ENCODE assay signal across 10 mouse cellular contexts in the genomic region with DNA sequence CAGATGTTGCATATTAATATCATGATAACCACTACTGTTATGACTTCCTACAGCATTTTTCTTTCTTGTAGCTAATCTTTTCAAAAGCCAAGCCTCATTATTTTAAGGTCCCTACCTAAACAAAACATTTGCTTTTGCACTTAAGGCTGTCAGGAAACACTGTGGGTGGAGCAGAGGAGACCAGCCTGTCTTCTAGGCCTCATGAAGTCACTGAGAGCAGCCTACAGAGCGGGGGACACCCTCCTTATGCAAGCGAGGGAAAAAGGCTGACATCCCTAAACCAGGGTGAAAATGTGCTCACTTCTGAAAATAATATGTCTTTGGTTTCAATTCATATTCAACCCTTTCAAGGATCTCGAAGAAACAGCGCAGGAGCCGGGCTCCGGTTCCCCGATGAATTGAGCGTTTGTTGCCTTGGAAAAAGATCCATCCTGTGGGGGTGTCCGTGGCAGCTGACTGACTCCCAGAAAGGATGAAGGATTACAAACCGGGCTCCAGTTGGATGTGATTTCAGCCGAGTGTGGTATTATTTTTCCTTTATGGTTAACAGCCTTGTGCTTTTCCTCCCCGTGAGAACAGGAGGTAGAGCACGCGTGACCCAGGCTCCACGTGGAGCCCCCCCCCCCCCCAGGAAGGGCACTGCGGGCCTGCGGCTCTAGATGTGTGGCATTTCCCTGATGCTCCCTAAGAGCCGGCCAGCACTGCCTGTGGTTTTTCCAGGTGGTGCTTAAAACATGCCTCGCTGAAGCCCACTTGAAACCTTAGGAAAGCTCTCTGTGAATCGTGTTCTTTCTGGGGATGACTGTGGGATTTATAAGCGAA.
DNase-seq lines count a peak whose midpoint lies in the region; ATAC-seq and TF ChIP-seq lines count a peak whose summit lies in the region.
"Had no signal": no experiment of that assay in that cellular context is flagged by ENCODE, and none has a peak within 500 bp of the region (broad histone marks: within the 10 kb centered on the region; RNA-seq: fewer than 3 reads in every experiment).

No protein-coding gene starts in this region.

- WGBS in heart, embryonic 15.5 days, result 63% methylated on average over 21 of the region's 21 CpGs
- WGBS in neural tube, embryonic 11.5 days, result 70% methylated on average over 19 of the region's 21 CpGs
- 39% methylated on average over 21 of the region's 21 CpGs for WGBS in stomach, embryonic 15.5 days
- 76% methylated on average over 21 of the region's 21 CpGs for WGBS in neural tube, embryonic 15.5 days

- no peak overlapping the region for H3K4me2 ChIP-seq in heart, embryonic 15.5 days
- H3K4me2 ChIP-seq in neural tube, embryonic 11.5 days (ENCODE audit: low read depth), result no peak overlapping the region
- no peak overlapping the region for H3K4me2 ChIP-seq in stomach, embryonic 15.5 days
- no peak overlapping the region for H3K4me2 ChIP-seq in neural tube, embryonic 15.5 days

- no peak for TF ChIP-seq CTCF in layer of hippocampus, adult 2 months (conservative IDR thresholded peaks at IDR 0.05)

- H3K27ac ChIP-seq in heart, embryonic 15.5 days, result peak overlapping the region; percentile 37; the same call in 1 of the 2 replicates
- no peak overlapping the region for H3K27ac ChIP-seq in neural tube, embryonic 11.5 days (ENCODE audit: low read depth, low read length)
- peak overlapping the region; percentile 73 for H3K27ac ChIP-seq in layer of hippocampus, adult 2 months
- H3K27ac ChIP-seq in stomach, embryonic 15.5 days, result peak overlapping the region; percentile 55; the same call in 1 of the 2 replicates
- no peak overlapping the region for H3K27ac ChIP-seq in neural tube, embryonic 15.5 days (replicated peaks)

- peaks cover 23% of the 10 kb centered on the region for H3K4me1 ChIP-seq in heart, embryonic 15.5 days (replicated peaks)
- H3K4me1 ChIP-seq in neural tube, embryonic 11.5 days (ENCODE audit: control insufficient read depth, insufficient read depth, low read length), result no peaks in the 10 kb centered on the region
- H3K4me1 ChIP-seq in stomach, embryonic 15.5 days, result peaks cover 4% of the 10 kb centered on the region; the same call in 1 of the 2 replicates
- H3K4me1 ChIP-seq in neural tube, embryonic 15.5 days, result peaks cover 21% of the 10 kb centered on the region; the same call in 1 of the 2 replicates

- no peaks in the 10 kb centered on the region for H3K36me3 ChIP-seq in heart, embryonic 15.5 days
- no peaks in the 10 kb centered on the region for H3K36me3 ChIP-seq in neural tube, embryonic 11.5 days (ENCODE audit: control insufficient read depth, insufficient read depth, low read length)
- no peaks in the 10 kb centered on the region for H3K36me3 ChIP-seq in stomach, embryonic 15.5 days
- no peaks in the 10 kb centered on the region for H3K36me3 ChIP-seq in neural tube, embryonic 15.5 days

- no peak for DNase-seq in heart, postnatal 25 days (ENCODE audit: low spot score)
- DNase-seq in neural tube, embryonic 11.5 days (ENCODE audit: low spot score), result peak; percentile 28
- DNase-seq in neural tube, embryonic 10.5 days (ENCODE audit: extremely low spot score, low spot score), result no peak
- peak; percentile 39 to 41 for DNase-seq in layer of hippocampus, adult 2 months (ENCODE audit: low spot score in 2 of 2)
- no peak for DNase-seq in adrenal gland, postnatal 10 days
- DNase-seq: adrenal gland, postnatal 14 days; kidney, postnatal 36 days had no signal

- intact Hi-C loops in heart, postnatal 25 days (cut with DNase I), result loop anchor here (5.0 kb wide), 1 partner anchor 289 kb away; no protein-coding TSS in a partner anchor

- H3K4me3 ChIP-seq in heart, embryonic 15.5 days, result no peak overlapping the region
- H3K4me3 ChIP-seq in neural tube, embryonic 11.5 days (ENCODE audit: low read depth, low read length), result no peak overlapping the region
- no peak overlapping the region for H3K4me3 ChIP-seq in layer of hippocampus, adult 2 months
- H3K4me3 ChIP-seq in stomach, embryonic 15.5 days (replicated peaks), result no peak overlapping the region
- H3K4me3 ChIP-seq in neural tube, embryonic 15.5 days (replicated peaks), result no peak overlapping the region

- no peaks in the 10 kb centered on the region for H3K9me3 ChIP-seq in heart, embryonic 15.5 days (replicated peaks)
- H3K9me3 ChIP-seq in neural tube, embryonic 11.5 days (ENCODE audit: control insufficient read depth, low read length), result no peaks in the 10 kb centered on the region
- no peaks in the 10 kb centered on the region for H3K9me3 ChIP-seq in stomach, embryonic 15.5 days
- H3K9me3 ChIP-seq in neural tube, embryonic 15.5 days (replicated peaks), result no peaks in the 10 kb centered on the region

- H3K9ac ChIP-seq in heart, embryonic 15.5 days, result no peak overlapping the region
- H3K9ac ChIP-seq in neural tube, embryonic 11.5 days (ENCODE audit: low read length), result no peak overlapping the region
- no peak overlapping the region for H3K9ac ChIP-seq in stomach, embryonic 15.5 days
- H3K9ac ChIP-seq in neural tube, embryonic 15.5 days (replicated peaks), result no peak overlapping the region

- ATAC-seq in heart, embryonic 15.5 days (replicated peaks; ENCODE audit: insufficient number of reproducible peaks, insufficient read depth, low FRiP score, low read depth), result no peak
- ATAC-seq in neural tube, embryonic 11.5 days (ENCODE audit: insufficient read depth, low FRiP score, low TSS enrichment), result no peak
- ATAC-seq in stomach, embryonic 15.5 days (ENCODE audit: insufficient read depth, low FRiP score, low read depth), result peak; percentile 52; the same call in 1 of the 2 replicates
- ATAC-seq in neural tube, embryonic 15.5 days (ENCODE audit: low FRiP score), result no peak

- no peaks in the 10 kb centered on the region for H3K27me3 ChIP-seq in heart, embryonic 15.5 days
- H3K27me3 ChIP-seq in neural tube, embryonic 11.5 days (ENCODE audit: control insufficient read depth, insufficient read depth, low read length), result no peaks in the 10 kb centered on the region
- H3K27me3 ChIP-seq in stomach, embryonic 15.5 days (replicated peaks), result no peaks in the 10 kb centered on the region
- H3K27me3 ChIP-seq in neural tube, embryonic 15.5 days (replicated peaks), result no peaks in the 10 kb centered on the region

Comparison
In these comparisons a context has a peak if more than half of its experiments do, and no peak if none do; other contexts are left out.
1. DNase-seq: peak in neural tube, embryonic 11.5 days (single experiment) and layer of hippocampus, adult 2 months (2 of 2); none in heart, postnatal 25 days (single experiment), neural tube, embryonic 10.5 days (single experiment) and adrenal gland, postnatal 10 days (single experiment).
2. H3K27ac ChIP-seq: peak in heart, embryonic 15.5 days (single experiment), layer of hippocampus, adult 2 months (single experiment) and stomach, embryonic 15.5 days (single experiment); none in neural tube, embryonic 11.5 days (single experiment) and neural tube, embryonic 15.5 days (single experiment).